Mouse (Mus musculus) kidney, adult 8-10 months (tissue): ENCODE measurements around the gene Dok1.

Source experiments
- DNase-seq, 2 experiments: peaks; one replicate each; pipeline ENCODE4 v3.0.0; 2022

Dok1 gene

DNA sequence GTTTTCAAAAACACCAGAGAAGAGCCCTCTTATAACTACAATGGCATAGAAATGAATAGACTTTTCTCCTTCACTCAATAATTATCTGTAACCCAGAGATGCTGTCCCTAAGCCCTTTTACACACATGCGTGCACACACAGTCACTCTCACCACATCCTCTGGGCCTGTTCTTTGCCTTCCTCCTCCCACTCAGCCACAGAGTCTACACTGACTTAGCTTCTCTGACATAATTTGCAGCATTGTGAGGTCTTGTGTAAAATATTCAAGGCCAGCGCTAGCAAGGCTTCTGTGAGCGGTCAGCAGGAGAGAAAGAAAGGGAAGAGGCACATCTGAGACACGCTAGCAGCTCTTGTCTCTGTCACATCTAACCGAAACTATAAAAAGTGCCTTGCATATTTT is 19.8 kb downstream of the Dok1 start:
- DNase-seq: no peak

DNA sequence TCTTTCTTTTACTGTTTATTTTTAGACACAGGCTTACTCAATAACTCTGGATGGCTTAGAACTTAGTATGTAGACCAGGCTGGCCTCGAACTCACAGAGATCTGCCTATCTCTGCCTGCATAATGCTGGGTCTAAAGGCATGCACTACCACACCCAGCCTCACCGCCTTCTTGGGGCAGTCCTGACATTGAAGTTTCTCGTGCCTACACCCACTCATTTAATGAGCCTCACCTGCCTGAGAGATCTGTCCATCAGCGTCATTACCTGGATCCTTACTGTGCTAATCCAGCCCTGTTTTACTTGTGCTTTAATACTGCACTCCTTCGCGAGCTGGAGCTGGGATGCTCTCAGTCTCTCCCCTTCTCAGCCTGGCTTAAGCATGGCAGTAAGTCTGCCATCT is 21.5 kb downstream of the Dok1 start:
- no peak for DNase-seq

DNA sequence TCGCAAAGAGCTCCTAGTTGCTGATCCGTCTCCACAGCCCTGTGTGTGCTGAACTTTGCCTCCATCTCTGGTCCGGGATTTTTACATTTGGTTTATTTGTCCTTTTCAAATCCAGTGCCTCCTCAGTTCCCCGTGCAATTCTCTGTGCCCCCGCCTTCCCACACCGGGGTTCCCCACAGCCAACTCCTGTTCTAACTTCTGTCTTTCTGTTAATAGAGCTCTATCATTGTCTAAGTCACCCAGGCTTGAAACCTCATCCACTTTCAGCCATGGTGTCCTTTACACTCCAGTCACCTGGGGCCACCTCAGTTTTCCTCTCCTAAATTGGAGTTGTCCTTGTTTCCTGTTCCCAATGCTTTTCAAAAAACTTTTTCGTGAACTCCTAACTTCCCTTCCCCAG is 22.0 kb downstream of the Dok1 start:
- DNase-seq: no peak

- DNase-seq: no peak
Measured at GRCm38 (mm10) chr6:83010010-83010409, 23.3 kb downstream of the Dok1 start.

- no peak for DNase-seq
Measured at GRCm38 (mm10) chr6:83008659-83009058, 24.6 kb downstream of the Dok1 start.

- DNase-seq: no peak
Measured at GRCm38 (mm10) chr6:83006114-83006513, 27.2 kb downstream of the Dok1 start.

GRCm38 (mm10) chr6:83005444-83006011 is 27.7 kb downstream of the Dok1 start:
- no peak for DNase-seq

DNA sequence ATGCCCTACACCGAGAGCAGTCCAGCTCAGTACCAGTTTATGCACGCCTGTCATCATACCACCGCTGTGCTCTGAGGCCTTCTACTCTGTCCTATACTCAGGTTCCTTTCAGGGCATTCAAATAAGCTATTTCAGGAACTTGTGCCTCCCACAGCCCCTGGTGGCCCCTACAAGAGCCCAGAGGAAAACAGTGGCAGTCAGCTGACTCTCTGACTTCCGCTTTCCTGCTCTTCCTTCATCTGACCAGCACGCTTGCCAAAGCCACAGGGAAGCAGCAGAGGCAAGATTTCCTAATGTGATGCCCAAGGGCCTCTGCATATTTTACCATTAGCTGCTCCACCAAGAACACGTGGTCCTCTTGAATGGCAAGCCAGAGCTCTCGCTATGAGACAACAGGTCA is 28.4 kb downstream of the Dok1 start:
- peak in 1 of 2 experiments; percentile 30 for DNase-seq

DNA sequence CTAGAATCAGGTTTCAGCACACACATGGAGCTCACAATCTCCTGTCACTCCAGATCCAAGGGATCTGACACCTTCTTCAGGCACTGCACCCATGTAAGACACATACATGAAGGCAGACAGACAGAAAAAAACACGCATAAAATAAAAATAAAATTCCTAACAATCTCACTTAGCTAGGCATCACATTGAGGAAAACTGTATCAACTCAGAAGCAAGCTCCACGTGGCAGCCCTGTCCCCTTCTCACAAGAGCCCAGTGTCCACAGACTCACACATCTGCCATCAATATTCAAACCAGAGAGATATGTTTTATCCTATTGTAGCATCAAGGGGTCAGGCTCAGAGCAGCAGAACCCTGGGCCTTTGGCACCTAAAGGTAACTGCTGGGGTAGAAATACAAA is 29.0 kb downstream of the Dok1 start:
- no peak for DNase-seq

DNA sequence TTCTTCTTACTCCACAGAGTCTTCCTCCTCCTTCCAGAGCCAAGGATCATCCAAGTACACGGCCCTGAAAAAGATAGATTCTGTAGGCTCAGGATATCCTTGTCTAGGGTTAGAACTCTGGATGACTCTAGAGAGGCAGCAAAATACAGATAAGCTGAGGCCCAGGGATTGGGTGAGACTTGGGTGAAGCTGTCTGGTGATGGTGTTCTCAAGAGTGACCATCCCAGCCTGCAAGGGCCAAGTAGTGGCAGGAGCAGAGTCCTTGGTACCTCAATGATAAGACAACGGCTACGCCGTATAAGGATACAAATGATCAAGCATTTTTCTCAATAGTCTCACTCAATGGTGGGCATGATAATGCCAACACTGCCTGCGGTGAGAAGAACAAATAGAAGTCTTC is 29.4 kb downstream of the Dok1 start:
- no peak for DNase-seq

DNA sequence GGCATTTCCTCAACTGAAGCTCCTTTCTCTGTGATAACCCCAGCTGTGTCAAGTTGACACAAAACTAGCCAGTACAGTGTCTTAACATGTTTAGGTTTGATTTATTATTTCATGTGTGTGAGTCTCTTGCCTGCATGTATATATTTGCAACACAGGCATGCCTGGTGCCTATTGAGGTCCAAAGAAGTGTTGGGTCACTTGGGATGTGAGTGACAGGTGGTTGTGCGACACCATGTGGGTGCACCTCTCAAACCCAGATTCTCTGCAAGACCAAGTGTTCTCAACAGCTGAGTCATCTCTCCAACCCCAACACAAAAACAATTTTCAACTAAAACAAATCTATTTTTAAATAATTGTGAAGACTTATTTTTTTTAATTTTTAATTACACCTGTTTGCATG is 30.2 kb downstream of the Dok1 start:
- no peak for DNase-seq

DNA sequence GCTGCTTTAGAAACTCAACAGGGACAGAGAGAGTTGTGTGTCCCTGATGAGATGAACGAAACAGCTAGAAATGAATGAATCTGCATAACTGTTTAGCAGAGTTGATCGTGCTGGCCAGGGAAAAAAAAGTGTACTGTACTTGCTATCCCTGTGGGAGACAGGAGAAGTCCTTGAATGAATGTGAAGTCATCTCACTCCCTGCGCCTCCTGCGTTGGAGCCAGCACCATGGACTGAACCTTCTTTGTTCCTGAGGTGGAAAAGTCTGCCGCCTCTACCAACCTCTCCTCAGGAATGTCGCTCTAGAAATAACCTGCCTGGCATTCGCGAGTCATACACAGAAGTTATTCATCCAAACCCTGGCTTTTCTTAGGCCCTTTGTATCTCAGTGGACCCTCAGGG is 33.3 kb downstream of the Dok1 start:
- DNase-seq: no peak

GRCm38 (mm10) chr6:82998326-82998725 is 34.9 kb downstream of the Dok1 start:
- DNase-seq: no peak

DNA sequence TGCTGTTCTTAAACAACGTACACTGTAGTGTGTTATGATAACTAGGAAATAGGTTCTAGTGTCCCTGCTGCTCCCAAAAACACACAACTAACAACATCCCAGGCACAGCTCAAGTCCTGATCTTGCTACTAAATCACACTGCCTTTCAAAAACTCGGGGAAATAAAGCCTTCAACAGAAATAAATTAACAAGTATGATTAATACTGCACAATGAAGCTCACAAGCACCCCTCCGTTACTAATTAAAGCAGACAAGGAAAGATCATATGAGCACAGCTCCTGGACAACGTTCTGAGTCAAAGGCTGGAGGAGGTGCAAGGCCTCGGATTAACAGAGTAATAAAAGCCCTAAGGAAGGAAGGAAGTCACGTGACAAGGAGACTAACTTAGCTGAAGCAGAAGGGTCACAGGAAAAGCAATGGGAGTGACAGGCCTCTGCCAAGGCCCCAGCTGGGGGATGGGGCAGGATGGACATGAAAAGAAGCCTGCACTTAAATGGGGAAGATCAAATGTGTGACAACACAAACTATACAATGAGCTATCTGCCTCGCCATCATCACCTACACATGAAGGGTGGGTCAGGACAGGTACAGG is 35.7 kb downstream of the Dok1 start:
- DNase-seq: peak; percentile 47 to 49

DNA sequence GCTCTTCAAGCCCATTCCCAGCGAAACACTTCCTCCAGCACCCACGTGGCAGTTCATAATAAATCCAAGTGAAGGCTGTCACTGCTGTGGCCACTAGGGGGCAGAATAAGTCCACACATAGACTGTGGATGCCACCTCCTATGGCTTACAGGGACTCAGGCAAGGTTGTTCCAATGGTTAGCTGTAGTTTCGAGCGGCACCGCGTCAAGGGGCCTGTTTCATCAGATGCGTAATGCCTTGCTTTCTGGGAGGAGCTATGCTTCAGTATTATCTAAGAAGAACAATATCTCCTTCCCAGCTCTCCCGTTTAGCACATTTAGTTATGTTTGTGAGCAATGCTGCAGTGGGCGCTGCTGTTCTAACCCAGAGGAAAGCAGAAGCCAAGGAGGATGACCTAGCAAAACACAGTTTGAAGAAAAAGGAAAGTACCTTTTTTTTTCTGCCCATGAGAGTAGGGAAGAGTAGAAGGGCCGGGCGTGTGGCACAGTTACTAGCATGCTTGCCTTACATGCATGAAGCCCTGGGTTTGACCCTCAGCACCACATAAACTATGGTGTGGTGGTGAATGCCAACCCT is 36.4 kb downstream of the Dok1 start:
- DNase-seq: peak; percentile 92 to 94

DNA sequence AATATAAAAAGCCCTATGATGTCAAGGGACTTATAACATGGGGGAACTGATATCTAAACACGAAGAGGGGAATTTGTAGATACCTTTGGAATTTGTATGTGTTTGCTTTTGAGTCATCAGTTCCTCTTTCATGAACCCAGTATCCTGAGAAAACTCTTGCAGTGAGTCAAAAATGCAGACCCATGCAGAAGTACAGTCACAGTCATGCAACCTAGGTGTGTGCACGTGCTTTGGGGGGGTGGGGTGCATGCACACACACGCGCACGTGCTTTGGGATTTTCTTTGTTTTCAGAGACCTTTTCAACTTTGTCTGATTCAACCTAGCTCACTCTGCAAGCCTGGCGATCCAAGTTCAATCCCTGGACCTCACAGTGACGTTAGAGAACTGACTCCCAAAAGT is 38.9 kb downstream of the Dok1 start:
- DNase-seq: no peak

DNA sequence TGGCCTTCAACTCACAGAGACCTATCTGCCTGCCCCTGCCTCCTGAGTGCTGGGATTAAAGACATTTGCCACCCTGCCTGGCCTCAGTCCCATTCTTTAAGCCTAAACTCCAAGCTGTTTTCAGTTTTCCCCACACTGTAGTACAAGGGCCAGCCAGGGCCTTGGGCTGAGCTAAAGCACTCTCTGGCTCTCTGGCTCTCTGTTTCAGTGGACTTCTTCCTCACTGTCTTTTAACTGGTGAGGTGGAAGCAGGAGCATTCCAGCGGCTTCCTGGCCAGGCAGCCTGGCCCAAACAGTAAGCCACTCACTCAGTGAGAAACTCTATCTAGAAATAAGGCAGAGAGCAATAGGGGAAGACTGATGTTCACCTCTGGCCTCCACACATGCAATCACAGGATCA is 39.6 kb downstream of the Dok1 start:
- DNase-seq: no peak

GRCm38 (mm10) chr6:82987411-82987971 is 45.8 kb downstream of the Dok1 start:
- no peak for DNase-seq
